Mouse (Mus musculus) C2C12 (cell line): ENCODE results near the gene Ybx3. TPM values are rescaled to one million over a fixed set of nuclear protein-coding genes. Genes with fewer than 3 reads are reported as not detected.

Experiments
- H3K27me3 ChIP-seq: one replicate; pipeline ENCODE4 v1.6.1; 2011; ENCODE audit not compliant: control insufficient read depth, insufficient read depth, insufficient read length
- H3K36me3 ChIP-seq: one replicate; pipeline ENCODE4 v1.6.1; 2011; ENCODE audit not compliant: control insufficient read depth, insufficient read depth
- H3K4me3 ChIP-seq: one replicate; pipeline ENCODE4 v1.5.1; 2011; ENCODE audit warnings: mild to moderate bottlenecking, control low read depth; ENCODE audit not compliant: poor library complexity, insufficient read depth, severe bottlenecking
- H3K79me2 ChIP-seq: one replicate; pipeline ENCODE4 v1.6.1; 2011; ENCODE audit not compliant: control insufficient read depth, insufficient read depth
- H3K79me3 ChIP-seq: one replicate; pipeline ENCODE4 v1.6.1; 2011; ENCODE audit warnings: low read depth, control low read depth
- H3ac ChIP-seq: one replicate; pipeline ENCODE3; 2011; ENCODE audit warnings: low read depth; ENCODE audit not compliant: control insufficient read depth, insufficient read length
- CEBPB ChIP-seq: IDR thresholded peaks from one replicate; pipeline ENCODE4 v1.6.1; 2011; ENCODE audit warnings: low read depth, mild to moderate bottlenecking, control low read depth, moderate library complexity
- CTCF ChIP-seq: IDR thresholded peaks from one replicate; pipeline ENCODE4 v1.5.1; 2011; ENCODE audit not compliant: control insufficient read depth, insufficient read depth, insufficient read length
- FOSL1 ChIP-seq: IDR thresholded peaks from one replicate; pipeline ENCODE4 v1.8.0; 2011; ENCODE audit warnings: mild to moderate bottlenecking, low read length; ENCODE audit not compliant: poor library complexity, insufficient read depth, severe bottlenecking
- MAX ChIP-seq: IDR thresholded peaks from one replicate; pipeline ENCODE4 v1.6.1; 2011; ENCODE audit warnings: mild to moderate bottlenecking, control low read depth
- MYOD1 ChIP-seq: IDR thresholded peaks from one replicate; pipeline ENCODE4 v1.6.1; 2011; ENCODE audit warnings: low read depth; ENCODE audit not compliant: control insufficient read depth, insufficient read length
- MYOG ChIP-seq: IDR thresholded peaks from one replicate; pipeline ENCODE4 v1.6.1; 2011; ENCODE audit not compliant: control insufficient read depth, insufficient read length; ENCODE audit errors: extremely low read depth
- USF1 ChIP-seq: IDR thresholded peaks from one replicate; pipeline ENCODE4 v1.6.1; 2011; ENCODE audit warnings: low read depth, mild to moderate bottlenecking, control low read depth, moderate library complexity
- polyA plus RNA-seq: library from polyadenylated mRNA; unstranded; fragments of >200 nt; fragmentation: generic; extraction: Trizol; gene quantifications from one replicate; pipeline ENCODE4 v1.2.1, GENCODE M21; 2012; ENCODE audit warnings: missing spikeins

Gene Ybx3
- polyA plus RNA-seq, 1 experiment, result 338 TPM

- Histone ChIP-seq H3K4me3 (no peak overlapping the region), H3K79me2 (no peaks in the 10 kb centered on the region), H3ac (no peak overlapping the region), H3K79me3 (no peaks in the 10 kb centered on the region), H3K27me3 (no peaks in the 10 kb centered on the region), H3K36me3 (no peaks in the 10 kb centered on the region)
- TF ChIP-seq CTCF, result no peak
- TF ChIP-seq MAX, result no peak
- no peak for TF ChIP-seq MYOG
- TF ChIP-seq FOSL1, result no peak
- TF ChIP-seq CEBPB, result no peak
- no peak for TF ChIP-seq USF1
- no peak for TF ChIP-seq MYOD1
Measured at GRCm38 (mm10) chr6:131404260-131404659, 16.0 kb upstream of the Ybx3 start.

- H3K36me3 ChIP-seq, result no peaks in the 10 kb centered on the region
- H3K27me3 ChIP-seq, result no peaks in the 10 kb centered on the region
- H3K79me3 ChIP-seq, result no peaks in the 10 kb centered on the region
- H3ac ChIP-seq, result no peak overlapping the region
- H3K4me3 ChIP-seq, result no peak overlapping the region
- TF ChIP-seq MYOG (no peak), USF1 (no peak), CEBPB (no peak), FOSL1 (no peak), CTCF (no peak), MAX (no peak), MYOD1 (no peak)
- H3K79me2 ChIP-seq, result no peaks in the 10 kb centered on the region
Measured at GRCm38 (mm10) chr6:131403036-131403435, 14.8 kb upstream of the Ybx3 start.

GRCm38 (mm10) chr6:131402606-131403005 lies 14.3 kb upstream of the Ybx3 start:
- H3ac ChIP-seq, result no peak overlapping the region
- no peaks in the 10 kb centered on the region for H3K27me3 ChIP-seq
- H3K79me3 ChIP-seq, result no peaks in the 10 kb centered on the region
- H3K4me3 ChIP-seq, result no peak overlapping the region
- H3K79me2 ChIP-seq, result no peaks in the 10 kb centered on the region
- no peak for TF ChIP-seq MYOG
- TF ChIP-seq MYOD1, result no peak
- no peak for TF ChIP-seq MAX
- TF ChIP-seq FOSL1, result no peak
- no peak for TF ChIP-seq USF1
- H3K36me3 ChIP-seq, result no peaks in the 10 kb centered on the region

- Histone ChIP-seq H3K36me3 (no peaks in the 10 kb centered on the region), H3K27me3 (no peaks in the 10 kb centered on the region), H3K79me2 (no peaks in the 10 kb centered on the region), H3ac (no peak overlapping the region), H3K4me3 (no peak overlapping the region), H3K79me3 (no peaks in the 10 kb centered on the region)
- no peak for TF ChIP-seq CEBPB
- no peak for TF ChIP-seq MYOD1
- no peak for TF ChIP-seq CTCF
- no peak for TF ChIP-seq MYOG
- TF ChIP-seq FOSL1, result no peak
- no peak for TF ChIP-seq MAX
- TF ChIP-seq USF1, result no peak
Measured at GRCm38 (mm10) chr6:131401259-131401658, 13.0 kb upstream of the Ybx3 start.

- TF ChIP-seq MYOD1, result peak; percentile 59
- TF ChIP-seq FOSL1, result no peak
- no peak overlapping the region for H3K4me3 ChIP-seq
Measured at GRCm38 (mm10) chr6:131396650-131397049, 8.4 kb upstream of the Ybx3 start.

GRCm38 (mm10) chr6:131393873-131394660 lies 5.8 kb upstream of the Ybx3 start:
- Histone ChIP-seq H3K27me3 (no peaks in the 10 kb centered on the region), H3K79me2 (no peaks in the 10 kb centered on the region), H3ac (no peak overlapping the region), H3K79me3 (no peaks in the 10 kb centered on the region), H3K36me3 (no peaks in the 10 kb centered on the region), H3K4me3 (no peak overlapping the region)
- no peak for TF ChIP-seq MAX
- no peak for TF ChIP-seq CEBPB
- TF ChIP-seq MYOG, result no peak
- TF ChIP-seq MYOD1, result no peak
- no peak for TF ChIP-seq FOSL1
- no peak for TF ChIP-seq CTCF
- TF ChIP-seq USF1, result no peak

More at GRCm38 (mm10) chr6:131396650-131397049, 8.4 kb upstream of the Ybx3 start:
- H3K27me3 ChIP-seq, result no peaks in the 10 kb centered on the region
- no peaks in the 10 kb centered on the region for H3K36me3 ChIP-seq
- no peak overlapping the region for H3ac ChIP-seq
- no peaks in the 10 kb centered on the region for H3K79me2 ChIP-seq
- no peaks in the 10 kb centered on the region for H3K79me3 ChIP-seq
